Mouse (Mus musculus) brain, adult 10 weeks (tissue): ENCODE results near the gene Tigd4. TPM values are rescaled to one million over a fixed set of nuclear protein-coding genes. Genes with fewer than 3 reads are reported as not detected.

Experiments
- polyA plus RNA-seq: library from polyadenylated mRNA; stranded (reverse); fragments of 350-450 nt; fragmentation: Illumina TruSeq; extraction: RNeasy Lipid Tissue Mini Kit (QIAGEN cat#74804); gene quantifications from one replicate; pipeline ENCODE4 v1.2.3, GENCODE M21; 2015; ENCODE audit warnings: low read depth, low replicate concordance

Gene Tigd4
- polyA plus RNA-seq, result not detected

DNA sequence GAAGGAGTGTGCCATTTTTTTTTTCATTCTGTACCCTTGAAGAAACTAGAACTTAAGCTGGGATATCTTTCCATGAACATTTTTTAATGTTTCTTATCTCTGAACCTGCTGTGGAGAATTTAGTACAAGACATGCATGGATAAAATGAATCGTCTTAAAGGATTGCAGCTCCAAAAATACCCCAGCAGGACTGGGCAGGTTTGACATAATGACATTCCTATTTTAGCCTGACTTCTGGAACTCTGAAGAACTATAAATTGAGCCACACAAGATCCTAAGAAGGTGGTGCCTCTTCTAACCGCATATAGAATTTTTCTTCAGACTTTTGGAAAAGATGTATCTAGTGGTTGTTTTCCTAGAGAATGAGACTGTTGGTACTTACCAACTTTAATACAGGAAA, at the start of gene Tigd4:
TSS of gene Tigd4 (plus strand) at position 301 of the 400 bp plus-strand sequence.

DNA sequence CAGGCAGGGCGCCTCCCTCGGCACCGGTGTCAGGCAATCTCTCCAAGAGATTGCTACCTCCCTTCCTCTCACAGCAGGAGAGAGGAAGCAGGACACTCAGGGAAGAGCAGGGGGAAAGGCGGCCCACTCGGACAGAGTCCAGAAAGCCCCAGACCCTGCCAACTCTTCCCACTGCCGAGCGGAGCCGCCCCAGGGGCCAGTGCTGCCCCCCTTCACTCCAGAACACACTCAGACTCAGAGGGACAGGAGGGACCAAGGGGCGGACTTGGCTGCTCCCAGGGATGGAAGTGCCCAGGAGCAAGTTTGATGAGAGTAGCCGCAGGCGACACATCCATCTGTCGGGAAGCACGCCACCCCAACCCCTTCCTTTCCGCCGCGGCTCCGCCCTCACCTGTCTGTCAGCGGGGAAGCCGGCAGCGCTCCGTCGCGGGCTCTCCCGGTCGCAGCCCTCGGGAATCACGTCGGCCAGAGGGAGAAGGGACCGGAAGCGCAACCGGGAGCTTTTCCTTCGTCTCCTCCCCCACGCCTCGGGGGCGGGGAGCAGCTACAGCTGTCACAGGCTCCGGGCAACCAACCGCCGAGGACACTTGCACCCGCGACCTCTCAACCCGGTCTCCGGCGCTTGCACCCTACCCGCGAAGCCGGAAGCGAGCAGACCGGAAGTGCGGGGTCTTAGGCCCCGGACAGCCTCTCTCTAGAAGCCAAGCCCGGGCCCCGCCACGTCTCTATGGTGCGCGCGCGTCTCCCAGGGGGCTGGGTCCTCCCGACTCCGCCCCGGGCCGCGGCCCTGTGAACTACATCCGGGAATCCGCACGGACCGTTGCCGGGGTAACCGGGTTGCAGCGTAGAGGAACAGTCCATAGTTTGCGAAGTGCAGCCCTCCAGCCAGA, 11.1 kb upstream of the Tigd4 start, which contains the start of gene Arfip1:
TSS of gene Arfip1 (minus strand) at position 603 of the 890 bp plus-strand sequence.

Other genes starting within 250 kb of the Tigd4 start
- gene Fhdc1, start 113.1 kb upstream of the Tigd4 start, polyA plus RNA-seq, result 3.9 TPM
- gene Arfip1, start 10.9 kb upstream of the Tigd4 start, polyA plus RNA-seq, result 19.2 TPM
- gene Tmem154, start 72.6 kb downstream of the Tigd4 start, polyA plus RNA-seq, result 0.16 TPM
- gene Fbxw7, start 221.7 kb downstream of the Tigd4 start, polyA plus RNA-seq, result 138 TPM